Mouse (Mus musculus) CD8-positive naive resting alpha-beta T cell, adult 2 months (primary cell): Measurements from ENCODE around the gene Pcbp3.
A peak's percentile ranks its signal among the peaks of the same experiment; 100 is the strongest.

Experiments
- DNase-seq, 2 experiments: peaks; one replicate each; pipeline ENCODE4 v3.0.0; 2022; ENCODE audit warnings: low read depth in 2 of 2, low spot score in 2 of 2

Gene Pcbp3

GRCm38 (mm10) chr10:76734979-76735378, 226.7 kb downstream of the Pcbp3 start:
- peak; percentile 60 to 76 for DNase-seq

- DNase-seq: no peak
Observed at GRCm38 (mm10) chr10:76733677-76734068, 228.0 kb downstream of the Pcbp3 start.

GRCm38 (mm10) chr10:76732881-76733676, 228.6 kb downstream of the Pcbp3 start:
- peak in 1 of 2 experiments; percentile 27 for DNase-seq

- no peak for DNase-seq
Observed at GRCm38 (mm10) chr10:76732391-76732790, 229.3 kb downstream of the Pcbp3 start.

- DNase-seq: no peak
Observed at GRCm38 (mm10) chr10:76731621-76732239, 230.0 kb downstream of the Pcbp3 start.

GRCm38 (mm10) chr10:76729631-76730620, 231.8 kb downstream of the Pcbp3 start:
- DNase-seq: no peak

GRCm38 (mm10) chr10:76728369-76728768, 233.3 kb downstream of the Pcbp3 start:
- no peak for DNase-seq

GRCm38 (mm10) chr10:76727301-76727700, 234.4 kb downstream of the Pcbp3 start:
- DNase-seq: no peak

GRCm38 (mm10) chr10:76726866-76727265, 234.8 kb downstream of the Pcbp3 start:
- DNase-seq: no peak

- no peak for DNase-seq
Observed at GRCm38 (mm10) chr10:76725682-76726285, 235.9 kb downstream of the Pcbp3 start, which contains the start of gene Col6a1. Gene Col6a1, minus strand, starts transcription at chr10:76726168.

- no peak for DNase-seq
Observed at GRCm38 (mm10) chr10:76725097-76725496, 236.6 kb downstream of the Pcbp3 start.

- no peak for DNase-seq
Observed at GRCm38 (mm10) chr10:76724231-76724736, 237.4 kb downstream of the Pcbp3 start.

- no peak for DNase-seq
Observed at GRCm38 (mm10) chr10:76722751-76723450, 238.8 kb downstream of the Pcbp3 start.

- no peak for DNase-seq
Observed at GRCm38 (mm10) chr10:76721746-76722145, 239.9 kb downstream of the Pcbp3 start.

GRCm38 (mm10) chr10:76721216-76721615, 240.5 kb downstream of the Pcbp3 start:
- DNase-seq: no peak

GRCm38 (mm10) chr10:76717631-76718030, 244.1 kb downstream of the Pcbp3 start:
- no peak for DNase-seq

- DNase-seq: no peak
Observed at GRCm38 (mm10) chr10:76717026-76717425, 244.7 kb downstream of the Pcbp3 start.

- DNase-seq: no peak
Observed at GRCm38 (mm10) chr10:76714303-76714702, 247.4 kb downstream of the Pcbp3 start.

GRCm38 (mm10) chr10:76712500-76712899, 249.2 kb downstream of the Pcbp3 start:
- DNase-seq: no peak
